Mouse (Mus musculus) heart, postnatal 0 days (tissue): ENCODE data around the gene Cmya5. TPM values are rescaled to one million over a fixed set of nuclear protein-coding genes. Genes with fewer than 3 reads are reported as not detected.

Source experiments
- ATAC-seq: fragments of 200-750 bp; cut with Nextera tagmentation; 2 replicates; pipeline ENCODE4 v1.8.0; 2017; ENCODE audit warnings: low read depth, moderate number of reproducible peaks, moderate library complexity; ENCODE audit not compliant: insufficient read depth
- DNase-seq: peaks from one replicate; pipeline ENCODE4 v3.0.0-alpha.2; 2016; ENCODE audit warnings: low spot score
- H3K27ac ChIP-seq: fragments of 300-500 bp; sonication (generic); 2 replicates; pipeline ENCODE4 v1.5.1; 2014; ENCODE audit warnings: low read depth, mild to moderate bottlenecking
- H3K27me3 ChIP-seq: fragments of 300-500 bp; sonication (generic); 2 replicates; pipeline ENCODE4 v1.6.1; 2014; ENCODE audit warnings: low read length, mixed read lengths; ENCODE audit not compliant: control insufficient read depth, insufficient read depth
- H3K36me3 ChIP-seq: fragments of 300-500 bp; sonication (generic); replicated peaks from 2 replicates; pipeline ENCODE4 v1.6.1; 2014; ENCODE audit warnings: low read length, mixed read lengths; ENCODE audit not compliant: control insufficient read depth, insufficient read depth
- H3K4me1 ChIP-seq: fragments of 300-500 bp; sonication (generic); 2 replicates; pipeline ENCODE4 v1.6.1; 2014; ENCODE audit warnings: antibody characterized with exemption; ENCODE audit not compliant: control insufficient read depth, insufficient read depth
- H3K4me2 ChIP-seq: fragments of 300-500 bp; sonication (generic); 2 replicates; pipeline ENCODE4 v1.6.1; 2014; ENCODE audit warnings: low read depth, mild to moderate bottlenecking, low read length, moderate library complexity
- H3K4me3 ChIP-seq: fragments of 300-500 bp; sonication (generic); 2 replicates; pipeline ENCODE4 v1.5.1; 2014; ENCODE audit warnings: low read depth, low read length
- H3K9ac ChIP-seq: fragments of 300-500 bp; sonication (generic); replicated peaks from 2 replicates; pipeline ENCODE4 v1.6.1; 2014; ENCODE audit warnings: low read depth, low read length, mixed read lengths
- H3K9me3 ChIP-seq: fragments of 300-500 bp; sonication (generic); replicated peaks from 2 replicates; pipeline ENCODE4 v1.6.1; 2016; ENCODE audit warnings: low read length; ENCODE audit not compliant: control insufficient read depth
- CTCF ChIP-seq: IDR thresholded peaks from 2 replicates; pipeline ENCODE4 v1.5.1; 2016; ENCODE audit warnings: antibody characterized with exemption, control low read depth, low read depth
- EP300 ChIP-seq: IDR thresholded peaks from 2 replicates; pipeline ENCODE4 v1.6.1; 2016; ENCODE audit warnings: antibody characterized with exemption, low read depth
- WGBS: fragments of 180-500 bp; shearing (Covaris S2); extraction: QIAGEN DNeasy Blood & Tissue Kit; methylation state at CpG from one replicate; pipeline ENCODE4 v1.1.7; 2014; 5-methylcytosine and 5-hydroxymethylcytosine counted together
- polyA plus RNA-seq: library from polyadenylated mRNA; unstranded; fragments of >200 nt; fragmentation: Nextera tagmentation; extraction: Ambion mirVana; gene quantifications from 2 replicates; pipeline ENCODE4 v1.2.1, GENCODE M21; 2015
- total RNA-seq: library from RNA; depleted of rRNA; stranded (reverse); fragments of >200 nt; gene quantifications from 2 replicates; pipeline ENCODE4 v1.2.3, GENCODE M21; 2014; ENCODE audit warnings: low replicate concordance

The Cmya5 gene
- total and polyA plus RNA-seq, 2 experiments from 2014 or later = 8.3 to 30.7 TPM

GRCm38 (mm10) chr13:93117241-93117640 lies 27.3 kb downstream of the Cmya5 start:
- Histone ChIP-seq H3K9me3 (no peaks in the 10 kb centered on the region), H3K27ac (peak overlapping the region; percentile 32; the same call in 1 of the 2 replicates), H3K9ac (no peak overlapping the region), H3K4me2 (no peak overlapping the region), H3K36me3 (no peaks in the 10 kb centered on the region), H3K4me3 (no peak overlapping the region), H3K27me3 (no peaks in the 10 kb centered on the region), H3K4me1 (no peaks in the 10 kb centered on the region)
- WGBS = 59% methylated on average over 7 of the region's 7 CpGs
- no peak; the same call in 1 of the 2 replicates for ATAC-seq
- no peak for DNase-seq
- TF ChIP-seq EP300 = no peak
- no peak for TF ChIP-seq CTCF

- DNase-seq (peak; percentile 29), ATAC-seq (peak; percentile 36; the same call in 1 of the 2 replicates)
- Histone ChIP-seq H3K4me3 (no peak overlapping the region), H3K4me1 (no peaks in the 10 kb centered on the region), H3K27me3 (no peaks in the 10 kb centered on the region), H3K4me2 (no peak overlapping the region), H3K27ac (no peak overlapping the region), H3K36me3 (peaks cover 6% of the 10 kb centered on the region; the same call in 1 of the 2 replicates), H3K9me3 (no peaks in the 10 kb centered on the region), H3K9ac (no peak overlapping the region)
- TF ChIP-seq EP300 (no peak), CTCF (no peak)
- WGBS = 69% methylated on average over 4 of the region's 4 CpGs
Measured at GRCm38 (mm10) chr13:93102340-93103090, 42.0 kb downstream of the Cmya5 start.

- Histone ChIP-seq H3K27ac (no peak overlapping the region), H3K4me3 (no peak overlapping the region), H3K4me1 (peaks cover 11% of the 10 kb centered on the region; the same call in 1 of the 2 replicates), H3K9ac (no peak overlapping the region), H3K27me3 (no peaks in the 10 kb centered on the region), H3K36me3 (peaks cover 23% of the 10 kb centered on the region), H3K9me3 (no peaks in the 10 kb centered on the region), H3K4me2 (no peak overlapping the region)
- DNase-seq = no peak
- TF ChIP-seq EP300 (no peak), CTCF (no peak)
- no peak for ATAC-seq
- 86% methylated on average over 3 of the region's 3 CpGs for WGBS
Measured at GRCm38 (mm10) chr13:93098596-93098995, 45.9 kb downstream of the Cmya5 start.

GRCm38 (mm10) chr13:93096643-93097042 lies 47.9 kb downstream of the Cmya5 start:
- 93% methylated on average over 6 of the region's 6 CpGs for WGBS
- Histone ChIP-seq H3K27ac (no peak overlapping the region), H3K9ac (no peak overlapping the region), H3K4me1 (peaks cover 11% of the 10 kb centered on the region; the same call in 1 of the 2 replicates), H3K36me3 (peaks cover 41% of the 10 kb centered on the region), H3K4me2 (no peak overlapping the region), H3K9me3 (no peaks in the 10 kb centered on the region), H3K27me3 (no peaks in the 10 kb centered on the region), H3K4me3 (no peak overlapping the region)
- TF ChIP-seq EP300 = no peak
- no peak for TF ChIP-seq CTCF
- no peak for DNase-seq
- no peak for ATAC-seq

- H3K9ac ChIP-seq = no peak overlapping the region
- H3K36me3 ChIP-seq = peaks cover 55% of the 10 kb centered on the region
- peaks cover 11% of the 10 kb centered on the region; the same call in 1 of the 2 replicates for H3K4me1 ChIP-seq
- ATAC-seq (no peak), DNase-seq (no peak)
- no peaks in the 10 kb centered on the region for H3K9me3 ChIP-seq
- 91% methylated on average over 15 of the region's 15 CpGs for WGBS
- TF ChIP-seq EP300 = no peak
- no peak for TF ChIP-seq CTCF
- no peak overlapping the region for H3K27ac ChIP-seq
- H3K27me3 ChIP-seq = no peaks in the 10 kb centered on the region
- H3K4me2 ChIP-seq = no peak overlapping the region
- H3K4me3 ChIP-seq = no peak overlapping the region
Measured at GRCm38 (mm10) chr13:93095097-93095791, 49.3 kb downstream of the Cmya5 start.
